Mouse (Mus musculus) myocyte (in vitro differentiated cells): ENCODE data around the gene Sos1. TPM values are rescaled to one million over a fixed set of nuclear protein-coding genes. Genes with fewer than 3 reads are reported as not detected.

Experiments
- H3K27me3 ChIP-seq: one replicate; pipeline ENCODE4 v1.6.1; 2011; ENCODE audit not compliant: control insufficient read depth, insufficient read depth, insufficient read length
- H3K36me3 ChIP-seq: one replicate; pipeline ENCODE4 v1.6.1; 2011; ENCODE audit not compliant: control insufficient read depth, insufficient read depth
- H3K4me2 ChIP-seq: one replicate; pipeline ENCODE4 v1.6.1; 2011; ENCODE audit warnings: low read depth, control low read depth
- H3K4me3 ChIP-seq: one replicate; pipeline ENCODE4 v1.5.1; 2011; ENCODE audit warnings: mild to moderate bottlenecking, control low read depth, moderate library complexity
- H3K79me2 ChIP-seq: one replicate; pipeline ENCODE4 v1.6.1; 2011; ENCODE audit not compliant: control insufficient read depth, insufficient read depth
- H3ac ChIP-seq: one replicate; pipeline ENCODE4 v1.6.1; 2011; ENCODE audit not compliant: control insufficient read depth, insufficient read length
- CEBPB ChIP-seq: IDR thresholded peaks from 2 replicates; pipeline ENCODE4 v1.6.1; 2011; ENCODE audit warnings: mild to moderate bottlenecking, moderate library complexity; ENCODE audit not compliant: poor library complexity, insufficient read depth, severe bottlenecking
- E2F4 ChIP-seq: IDR thresholded peaks from one replicate; pipeline ENCODE4 v1.6.1; 2011; ENCODE audit warnings: mild to moderate bottlenecking, control low read depth, moderate library complexity; ENCODE audit not compliant: insufficient read depth
- MAX ChIP-seq: IDR thresholded peaks from one replicate; pipeline ENCODE4 v1.6.1; 2011; ENCODE audit warnings: low read depth, mild to moderate bottlenecking, control low read depth
- MYOD1 ChIP-seq, 3 experiments: IDR thresholded peaks; one replicate each; pipeline ENCODE4 v1.6.1; 2011; ENCODE audit warnings: control low read depth in 2 of 3, low read depth in 2 of 3, mild to moderate bottlenecking in 2 of 3, moderate library complexity in 1 of 3; ENCODE audit not compliant: insufficient read length in 2 of 3, control insufficient read depth in 1 of 3
- MYOG ChIP-seq, 3 experiments: IDR thresholded peaks; one replicate each; pipeline ENCODE4 v1.6.1; 2011; ENCODE audit warnings: control low read depth in 2 of 3, low read depth in 2 of 3, mild to moderate bottlenecking in 2 of 3; ENCODE audit not compliant: insufficient read length in 2 of 3, control insufficient read depth in 1 of 3, insufficient read depth in 1 of 3
- POLR2A ChIP-seq: IDR thresholded peaks from one replicate; pipeline ENCODE4 v1.6.1; 2011; ENCODE audit warnings: low read depth, mild to moderate bottlenecking, control low read depth, moderate library complexity; ENCODE audit not compliant: insufficient read length
- POLR2AphosphoS2 ChIP-seq: IDR thresholded peaks from one replicate; pipeline ENCODE4 v1.6.1; 2011; ENCODE audit warnings: low read depth, control low read depth; ENCODE audit not compliant: insufficient read length
- REST ChIP-seq: IDR thresholded peaks from one replicate; pipeline ENCODE4 v1.6.1; 2011; ENCODE audit warnings: mild to moderate bottlenecking, control low read depth, moderate library complexity; ENCODE audit not compliant: insufficient read depth, insufficient read length
- SRF ChIP-seq: IDR thresholded peaks from one replicate; pipeline ENCODE4 v1.6.1; 2011; ENCODE audit warnings: low read depth; ENCODE audit not compliant: control insufficient read depth, insufficient read length
- TCF12 ChIP-seq: IDR thresholded peaks from one replicate; pipeline ENCODE4 v1.6.1; 2011; ENCODE audit warnings: mild to moderate bottlenecking, control low read depth; ENCODE audit not compliant: poor library complexity, insufficient read depth, severe bottlenecking
- TCF3 ChIP-seq: IDR thresholded peaks from one replicate; pipeline ENCODE4 v1.6.1; 2011; ENCODE audit warnings: low read depth, control low read depth; ENCODE audit not compliant: insufficient read length
- USF1 ChIP-seq: IDR thresholded peaks from one replicate; pipeline ENCODE4 v1.6.1; 2011; ENCODE audit warnings: low read depth, mild to moderate bottlenecking, control low read depth, moderate library complexity
- polyA plus RNA-seq: library from polyadenylated mRNA; unstranded; fragments of >200 nt; fragmentation: generic; extraction: Trizol; gene quantifications from one replicate; pipeline ENCODE4 v1.2.1, GENCODE M21; 2012; ENCODE audit warnings: missing spikeins

Gene Sos1
- polyA plus RNA-seq, 1 experiment: 4.7 TPM

DNA sequence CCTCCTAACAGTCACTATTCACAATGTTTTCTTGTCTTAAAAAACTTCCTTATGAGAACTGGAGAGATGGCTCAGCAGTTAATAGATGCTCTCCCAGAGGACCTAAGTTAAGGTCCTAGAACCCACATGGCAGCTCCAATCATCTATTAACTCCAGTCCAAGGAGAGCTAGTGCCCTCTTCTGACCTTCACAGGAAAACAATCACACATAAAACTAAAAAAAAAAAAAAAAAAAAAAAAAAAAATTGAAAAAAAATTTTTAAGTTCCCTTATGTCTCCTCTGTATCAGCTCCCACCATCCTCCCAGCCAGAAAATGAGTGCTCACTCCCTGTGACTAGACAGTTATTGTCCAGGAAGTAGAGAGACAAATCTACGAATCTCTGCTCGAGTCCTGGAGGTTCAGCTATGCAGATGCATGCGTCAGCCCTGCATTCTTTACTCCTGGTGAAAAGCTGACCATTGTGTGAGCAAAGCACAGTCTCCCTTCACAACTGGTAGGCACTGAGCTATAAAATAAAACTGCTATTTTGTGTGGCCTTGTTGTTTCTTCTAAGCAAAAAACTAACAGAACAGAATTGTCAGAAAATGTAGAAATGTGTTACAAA lies 29.7 kb downstream of the Sos1 start:
- Histone ChIP-seq H3K36me3 (peaks cover 16% of the 10 kb centered on the region), H3K4me3 (no peak overlapping the region), H3ac (no peak overlapping the region), H3K79me2 (no peaks in the 10 kb centered on the region), H3K27me3 (no peaks in the 10 kb centered on the region), H3K4me2 (no peak overlapping the region)
- TF ChIP-seq CEBPB (no peak), POLR2A (no peak), POLR2AphosphoS2 (no peak), TCF3 (no peak), E2F4 (no peak), MAX (no peak), MYOG (IDR thresholded peaks at IDR 0.05; ENCODE audit: control insufficient read depth in 1 of 3, insufficient read depth in 1 of 3, insufficient read length in 2 of 3, low read depth in 2 of 3) (no peak), USF1 (no peak), MYOD1 (IDR thresholded peaks at IDR 0.05; ENCODE audit: control insufficient read depth in 1 of 3, insufficient read length in 2 of 3, low read depth in 2 of 3) (no peak), TCF12 (no peak), SRF (no peak), REST (no peak)

DNA sequence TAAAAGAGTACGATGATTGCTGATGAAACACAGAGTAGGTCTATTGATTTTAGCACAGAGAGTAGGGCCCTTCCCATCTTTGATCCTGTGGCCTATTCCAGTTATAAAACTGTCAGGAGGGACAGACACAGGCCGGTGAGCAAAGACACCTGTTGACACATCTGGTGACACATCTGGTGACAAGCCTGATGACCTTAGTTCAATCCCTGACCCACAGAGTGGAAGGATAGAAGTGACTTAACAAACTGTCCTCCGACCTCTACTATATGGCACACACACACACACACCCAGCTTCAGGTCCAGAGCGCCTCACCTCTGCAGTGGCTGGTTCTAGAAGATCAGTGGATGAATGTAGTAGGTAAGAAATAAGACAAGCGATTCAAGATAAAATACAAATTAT lies 33.8 kb downstream of the Sos1 start:
- Histone ChIP-seq H3K4me3 (no peak overlapping the region), H3K4me2 (no peak overlapping the region), H3ac (no peak overlapping the region), H3K36me3 (peaks cover 6% of the 10 kb centered on the region), H3K27me3 (no peaks in the 10 kb centered on the region), H3K79me2 (no peaks in the 10 kb centered on the region)
- no peak for TF ChIP-seq CEBPB
- no peak for TF ChIP-seq MYOD1 (IDR thresholded peaks at IDR 0.05; ENCODE audit: control insufficient read depth in 1 of 3, insufficient read length in 2 of 3, low read depth in 2 of 3)
- no peak for TF ChIP-seq POLR2AphosphoS2
- no peak for TF ChIP-seq MYOG (IDR thresholded peaks at IDR 0.05; ENCODE audit: control insufficient read depth in 1 of 3, insufficient read depth in 1 of 3, insufficient read length in 2 of 3, low read depth in 2 of 3)
- no peak for TF ChIP-seq TCF3
- TF ChIP-seq USF1: no peak
- TF ChIP-seq MAX: no peak
- TF ChIP-seq REST: no peak
- no peak for TF ChIP-seq TCF12
- TF ChIP-seq SRF: no peak
- no peak for TF ChIP-seq POLR2A
- TF ChIP-seq E2F4: no peak

DNA sequence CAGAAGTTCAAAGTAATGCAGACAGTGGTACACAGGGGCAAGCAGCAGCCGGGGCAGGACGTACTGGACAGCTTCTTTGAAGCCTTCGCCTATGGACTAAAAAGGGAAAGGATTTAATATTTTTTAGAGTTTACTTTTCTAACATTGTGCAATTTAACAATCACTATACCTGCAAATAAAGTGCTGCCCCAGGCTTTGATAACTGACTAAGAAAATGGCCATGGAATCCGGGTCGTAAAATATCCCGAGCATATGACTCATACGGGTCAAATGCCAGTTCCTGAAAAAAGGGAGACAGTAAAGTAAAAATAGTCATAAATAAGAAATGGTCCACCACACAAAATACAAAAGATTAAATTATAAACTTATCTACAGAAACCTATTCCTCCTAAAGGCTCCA lies 34.8 kb downstream of the Sos1 start:
- TF ChIP-seq TCF3 (no peak), E2F4 (no peak), REST (no peak), CEBPB (no peak), USF1 (no peak), MYOD1 (IDR thresholded peaks at IDR 0.05; ENCODE audit: control insufficient read depth in 1 of 3, insufficient read length in 2 of 3, low read depth in 2 of 3) (no peak), SRF (no peak), POLR2AphosphoS2 (no peak), MYOG (IDR thresholded peaks at IDR 0.05; ENCODE audit: control insufficient read depth in 1 of 3, insufficient read depth in 1 of 3, insufficient read length in 2 of 3, low read depth in 2 of 3) (no peak), POLR2A (no peak), MAX (no peak)
- Histone ChIP-seq H3ac (no peak overlapping the region), H3K79me2 (no peaks in the 10 kb centered on the region), H3K4me3 (no peak overlapping the region), H3K4me2 (peak overlapping the region; percentile 13), H3K27me3 (no peaks in the 10 kb centered on the region), H3K36me3 (peaks cover 6% of the 10 kb centered on the region)

DNA sequence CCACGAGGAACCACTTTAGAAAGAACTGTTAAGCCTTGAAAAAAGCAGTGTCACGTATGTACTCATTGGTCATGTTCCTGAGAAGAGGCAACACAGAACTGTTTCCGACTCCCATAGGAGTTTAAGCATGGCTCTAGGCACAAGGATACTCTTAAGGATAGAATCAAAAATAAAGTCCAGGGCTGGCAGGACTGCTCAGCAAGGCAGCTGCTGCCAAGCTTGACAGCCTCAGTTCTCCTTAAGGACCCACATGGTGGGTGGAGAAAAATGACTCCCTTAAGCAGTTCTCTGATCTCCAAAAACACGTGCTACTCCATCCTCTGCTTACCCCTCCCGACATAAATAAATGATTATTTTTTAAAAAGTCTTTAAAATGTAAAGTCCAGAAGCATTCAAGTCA lies 44.6 kb downstream of the Sos1 start:
- Histone ChIP-seq H3ac (no peak overlapping the region), H3K27me3 (no peaks in the 10 kb centered on the region), H3K79me2 (no peaks in the 10 kb centered on the region), H3K36me3 (peaks cover 26% of the 10 kb centered on the region), H3K4me2 (no peak overlapping the region), H3K4me3 (no peak overlapping the region)
- TF ChIP-seq MYOD1 (IDR thresholded peaks at IDR 0.05; ENCODE audit: control insufficient read depth in 1 of 3, insufficient read length in 2 of 3, low read depth in 2 of 3): no peak
- no peak for TF ChIP-seq TCF3
- TF ChIP-seq TCF12: no peak
- TF ChIP-seq CEBPB: no peak
- TF ChIP-seq MYOG (IDR thresholded peaks at IDR 0.05; ENCODE audit: control insufficient read depth in 1 of 3, insufficient read depth in 1 of 3, insufficient read length in 2 of 3, low read depth in 2 of 3): no peak
- no peak for TF ChIP-seq SRF
- no peak for TF ChIP-seq POLR2A
- TF ChIP-seq POLR2AphosphoS2: no peak
- no peak for TF ChIP-seq MAX
